Mouse (Mus musculus) left cerebral cortex, postnatal 10 days (tissue): Measurements from ENCODE around the gene Kif20b. TPM values are rescaled to one million over a fixed set of nuclear protein-coding genes. Genes with fewer than 3 reads are reported as not detected.

ENCODE experiments used
- microRNA-seq: library from miRNA; unstranded; fragments of <30 nt; microRNA quantifications from one replicate; pipeline ENCODE4 v1.2.0, GENCODE M21; 2022
- total RNA-seq, 2 experiments: library from RNA; stranded (reverse); gene quantifications; 2 replicates each; pipeline ENCODE4 v1.2.3; 2021

Gene Kif20b
- total RNA-seq, 2 experiments from 2014 or later = 2.0 to 2.7 TPM

Small RNA genes lying within 50 kb of the gene (microRNA-seq; reads per million reads assigned to microRNA genes)
- not detected for gene Mir1950

Other genes starting within 250 kb of the Kif20b start
- gene Slc16a12, start 175.1 kb upstream of the Kif20b start, total RNA-seq = 1 to 10 TPM; 2.4 to 3.3 TPM
- 10 to 100 TPM; 16.3 to 16.5 TPM for gene Pank1, start 42.9 kb upstream of the Kif20b start, total RNA-seq